Mouse (Mus musculus): ENCODE measurements around the gene Habp4. TPM values are rescaled to one million over a fixed set of nuclear protein-coding genes. Genes with fewer than 3 reads are reported as not detected.

Gene Habp4
- total and polyA plus RNA-seq, 3 experiments: 12.4 to 33.9 (median 22.0) TPM

- no peak for TF ChIP-seq POLR2AphosphoS5 (IDR thresholded peaks at IDR 0.05; ENCODE audit: insufficient replicate concordance, low read depth, low read length)
- TF ChIP-seq CTCF (IDR thresholded peaks at IDR 0.05; ENCODE audit: low read depth, low read length): peak; percentile 43; the same call in 1 of the 2 replicates
- H3K4me1 ChIP-seq (ENCODE audit: insufficient read depth, low read depth, low read length): no peaks in the 10 kb centered on the region; the same call in 1 of the 2 replicates
- ATAC-seq (ENCODE audit: extremely low read depth, insufficient number of reproducible peaks, low FRiP score, poor library complexity, severe bottlenecking) (peak; percentile 3; the same call in 1 of the 2 replicates), DNase-seq (ENCODE audit: low spot score) (peak; percentile 9)
- no peaks in the 10 kb centered on the region for H3K27me3 ChIP-seq (ENCODE audit: insufficient read depth, low read length)
- H3K36me3 ChIP-seq (replicated peaks): peaks cover 57% of the 10 kb centered on the region
- no peak overlapping the region for H3K4me3 ChIP-seq (ENCODE audit: low read depth, low read length)
- no peaks in the 10 kb centered on the region for H3K9me3 ChIP-seq (replicated peaks)
Observed at GRCm38 (mm10) chr13:64180888-64181287, 19.3 kb downstream of the Habp4 start.

- Histone ChIP-seq H3K9me3 (replicated peaks) (no peaks in the 10 kb centered on the region), H3K27me3 (ENCODE audit: insufficient read depth, low read length) (no peaks in the 10 kb centered on the region), H3K36me3 (replicated peaks) (peaks cover 56% of the 10 kb centered on the region), H3K4me1 (ENCODE audit: insufficient read depth, low read depth, low read length) (no peaks in the 10 kb centered on the region; the same call in 1 of the 2 replicates), H3K4me3 (ENCODE audit: low read depth, low read length) (no peak overlapping the region)
- DNase-seq (ENCODE audit: low spot score) (no peak), ATAC-seq (ENCODE audit: extremely low read depth, insufficient number of reproducible peaks, low FRiP score, poor library complexity, severe bottlenecking) (no peak)
- TF ChIP-seq POLR2AphosphoS5 (IDR thresholded peaks at IDR 0.05; ENCODE audit: insufficient replicate concordance, low read depth, low read length) (no peak), TAL1 (conservative IDR thresholded peaks at IDR 0.05; ENCODE audit: low read depth, low read length) (no peak), GATA2 (IDR thresholded peaks at IDR 0.05; ENCODE audit: borderline replicate concordance, low read depth, low read length) (no peak), CTCF (IDR thresholded peaks at IDR 0.05; ENCODE audit: low read depth, low read length) (no peak)
Observed at GRCm38 (mm10) chr13:64182091-64182490, 20.5 kb downstream of the Habp4 start.

- Histone ChIP-seq H3K9me3 (replicated peaks) (no peaks in the 10 kb centered on the region), H3K4me3 (ENCODE audit: low read depth, low read length) (no peak overlapping the region), H3K27me3 (ENCODE audit: insufficient read depth, low read length) (no peaks in the 10 kb centered on the region), H3K36me3 (replicated peaks) (peaks cover 41% of the 10 kb centered on the region), H3K4me1 (ENCODE audit: insufficient read depth, low read depth, low read length) (no peaks in the 10 kb centered on the region; the same call in 1 of the 2 replicates)
- DNase-seq (ENCODE audit: low spot score) (no peak), ATAC-seq (ENCODE audit: extremely low read depth, insufficient number of reproducible peaks, low FRiP score, poor library complexity, severe bottlenecking) (no peak)
- TF ChIP-seq GATA2 (IDR thresholded peaks at IDR 0.05; ENCODE audit: borderline replicate concordance, low read depth, low read length): no peak
- no peak for TF ChIP-seq GATA1 (IDR thresholded peaks at IDR 0.05; ENCODE audit: borderline replicate concordance, low read length)
- no peak for TF ChIP-seq CTCF (IDR thresholded peaks at IDR 0.05; ENCODE audit: low read depth, low read length)
- TF ChIP-seq TAL1 (conservative IDR thresholded peaks at IDR 0.05; ENCODE audit: low read depth, low read length): no peak
- TF ChIP-seq POLR2AphosphoS5 (IDR thresholded peaks at IDR 0.05; ENCODE audit: insufficient replicate concordance, low read depth, low read length): no peak
Observed at GRCm38 (mm10) chr13:64183583-64183982, 22.0 kb downstream of the Habp4 start.

- no peak overlapping the region for H3K4me3 ChIP-seq (ENCODE audit: low read depth, low read length)
- H3K27me3 ChIP-seq (ENCODE audit: insufficient read depth, low read length): peaks cover 5% of the 10 kb centered on the region; the same call in 1 of the 2 replicates
- no peaks in the 10 kb centered on the region; the same call in 1 of the 2 replicates for H3K4me1 ChIP-seq (ENCODE audit: insufficient read depth, low read depth, low read length)
- H3K9me3 ChIP-seq (replicated peaks): no peaks in the 10 kb centered on the region
- TF ChIP-seq GATA1 (IDR thresholded peaks at IDR 0.05; ENCODE audit: borderline replicate concordance, low read length) (no peak), TAL1 (conservative IDR thresholded peaks at IDR 0.05; ENCODE audit: low read depth, low read length) (no peak), GATA2 (IDR thresholded peaks at IDR 0.05; ENCODE audit: borderline replicate concordance, low read depth, low read length) (no peak), POLR2AphosphoS5 (IDR thresholded peaks at IDR 0.05; ENCODE audit: insufficient replicate concordance, low read depth, low read length) (no peak), CTCF (IDR thresholded peaks at IDR 0.05; ENCODE audit: low read depth, low read length) (no peak)
- DNase-seq (ENCODE audit: low spot score) (no peak), ATAC-seq (ENCODE audit: extremely low read depth, insufficient number of reproducible peaks, low FRiP score, poor library complexity, severe bottlenecking) (no peak)
- peaks cover 36% of the 10 kb centered on the region for H3K36me3 ChIP-seq (replicated peaks)
Observed at GRCm38 (mm10) chr13:64184361-64184760, 22.7 kb downstream of the Habp4 start.

- Histone ChIP-seq H3K36me3 (replicated peaks) (peaks cover 33% of the 10 kb centered on the region), H3K27me3 (ENCODE audit: insufficient read depth, low read length) (peaks cover 6% of the 10 kb centered on the region; the same call in 1 of the 2 replicates), H3K4me3 (ENCODE audit: low read depth, low read length) (no peak overlapping the region), H3K4me1 (ENCODE audit: insufficient read depth, low read depth, low read length) (no peaks in the 10 kb centered on the region; the same call in 1 of the 2 replicates), H3K9me3 (replicated peaks) (no peaks in the 10 kb centered on the region)
- no peak for DNase-seq (ENCODE audit: low spot score)
- no peak for TF ChIP-seq CTCF (IDR thresholded peaks at IDR 0.05; ENCODE audit: low read depth, low read length)
- no peak for TF ChIP-seq TAL1 (conservative IDR thresholded peaks at IDR 0.05; ENCODE audit: low read depth, low read length)
- no peak for TF ChIP-seq POLR2AphosphoS5 (IDR thresholded peaks at IDR 0.05; ENCODE audit: insufficient replicate concordance, low read depth, low read length)
- no peak for TF ChIP-seq GATA2 (IDR thresholded peaks at IDR 0.05; ENCODE audit: borderline replicate concordance, low read depth, low read length)
- no peak for TF ChIP-seq GATA1 (IDR thresholded peaks at IDR 0.05; ENCODE audit: borderline replicate concordance, low read length)
- ATAC-seq (ENCODE audit: extremely low read depth, insufficient number of reproducible peaks, low FRiP score, poor library complexity, severe bottlenecking): no peak
Observed at GRCm38 (mm10) chr13:64185176-64185575, 23.6 kb downstream of the Habp4 start.

- ATAC-seq (ENCODE audit: extremely low read depth, insufficient number of reproducible peaks, low FRiP score, poor library complexity, severe bottlenecking) (no peak), DNase-seq (ENCODE audit: low spot score) (no peak)
- Histone ChIP-seq H3K27me3 (ENCODE audit: insufficient read depth, low read length) (peaks cover 6% of the 10 kb centered on the region; the same call in 1 of the 2 replicates), H3K9me3 (replicated peaks) (no peaks in the 10 kb centered on the region), H3K4me3 (ENCODE audit: low read depth, low read length) (no peak overlapping the region), H3K4me1 (ENCODE audit: insufficient read depth, low read depth, low read length) (no peaks in the 10 kb centered on the region; the same call in 1 of the 2 replicates), H3K36me3 (replicated peaks) (peaks cover 32% of the 10 kb centered on the region)
- TF ChIP-seq TAL1 (conservative IDR thresholded peaks at IDR 0.05; ENCODE audit: low read depth, low read length): no peak
- no peak for TF ChIP-seq GATA2 (IDR thresholded peaks at IDR 0.05; ENCODE audit: borderline replicate concordance, low read depth, low read length)
- no peak for TF ChIP-seq POLR2AphosphoS5 (IDR thresholded peaks at IDR 0.05; ENCODE audit: insufficient replicate concordance, low read depth, low read length)
- TF ChIP-seq CTCF (IDR thresholded peaks at IDR 0.05; ENCODE audit: low read depth, low read length): no peak
Observed at GRCm38 (mm10) chr13:64185586-64185985, 24.0 kb downstream of the Habp4 start.
